Mouse (Mus musculus) heart, postnatal 0 days (tissue): ENCODE measurements at regions not wholly inside any gene's neighbourhood (a gene's known extent, or its start where the extent isn't known, plus 50 kb on each side); places are given as distances from the start of the nearest gene placed in this dataset.
"Not testable (repeated sequence)": the region's sequence is repeated elsewhere in the genome, so short reads cannot be mapped to it uniquely, and the experiment has no call there.

Source experiments
- ATAC-seq: fragments of 200-750 bp; cut with Nextera tagmentation; 2 replicates; pipeline ENCODE4 v1.8.0; 2017; ENCODE audit warnings: low read depth, moderate number of reproducible peaks, moderate library complexity; ENCODE audit not compliant: insufficient read depth
- DNase-seq: peaks from one replicate; pipeline ENCODE4 v3.0.0-alpha.2; 2016; ENCODE audit warnings: low spot score
- H3K27ac ChIP-seq: fragments of 300-500 bp; sonication (generic); 2 replicates; pipeline ENCODE4 v1.5.1; 2014; ENCODE audit warnings: low read depth, mild to moderate bottlenecking
- H3K27me3 ChIP-seq: fragments of 300-500 bp; sonication (generic); 2 replicates; pipeline ENCODE4 v1.6.1; 2014; ENCODE audit warnings: low read length, mixed read lengths; ENCODE audit not compliant: control insufficient read depth, insufficient read depth
- H3K36me3 ChIP-seq: fragments of 300-500 bp; sonication (generic); replicated peaks from 2 replicates; pipeline ENCODE4 v1.6.1; 2014; ENCODE audit warnings: low read length, mixed read lengths; ENCODE audit not compliant: control insufficient read depth, insufficient read depth
- H3K4me1 ChIP-seq: fragments of 300-500 bp; sonication (generic); 2 replicates; pipeline ENCODE4 v1.6.1; 2014; ENCODE audit warnings: antibody characterized with exemption; ENCODE audit not compliant: control insufficient read depth, insufficient read depth
- H3K4me2 ChIP-seq: fragments of 300-500 bp; sonication (generic); 2 replicates; pipeline ENCODE4 v1.6.1; 2014; ENCODE audit warnings: low read depth, mild to moderate bottlenecking, low read length, moderate library complexity
- H3K4me3 ChIP-seq: fragments of 300-500 bp; sonication (generic); 2 replicates; pipeline ENCODE4 v1.5.1; 2014; ENCODE audit warnings: low read depth, low read length
- H3K9ac ChIP-seq: fragments of 300-500 bp; sonication (generic); replicated peaks from 2 replicates; pipeline ENCODE4 v1.6.1; 2014; ENCODE audit warnings: low read depth, low read length, mixed read lengths
- H3K9me3 ChIP-seq: fragments of 300-500 bp; sonication (generic); replicated peaks from 2 replicates; pipeline ENCODE4 v1.6.1; 2016; ENCODE audit warnings: low read length; ENCODE audit not compliant: control insufficient read depth
- CTCF ChIP-seq: IDR thresholded peaks from 2 replicates; pipeline ENCODE4 v1.5.1; 2016; ENCODE audit warnings: antibody characterized with exemption, control low read depth, low read depth
- EP300 ChIP-seq: IDR thresholded peaks from 2 replicates; pipeline ENCODE4 v1.6.1; 2016; ENCODE audit warnings: antibody characterized with exemption, low read depth
- WGBS: fragments of 180-500 bp; shearing (Covaris S2); extraction: QIAGEN DNeasy Blood & Tissue Kit; methylation state at CpG from one replicate; pipeline ENCODE4 v1.1.7; 2014; 5-methylcytosine and 5-hydroxymethylcytosine counted together

DNA sequence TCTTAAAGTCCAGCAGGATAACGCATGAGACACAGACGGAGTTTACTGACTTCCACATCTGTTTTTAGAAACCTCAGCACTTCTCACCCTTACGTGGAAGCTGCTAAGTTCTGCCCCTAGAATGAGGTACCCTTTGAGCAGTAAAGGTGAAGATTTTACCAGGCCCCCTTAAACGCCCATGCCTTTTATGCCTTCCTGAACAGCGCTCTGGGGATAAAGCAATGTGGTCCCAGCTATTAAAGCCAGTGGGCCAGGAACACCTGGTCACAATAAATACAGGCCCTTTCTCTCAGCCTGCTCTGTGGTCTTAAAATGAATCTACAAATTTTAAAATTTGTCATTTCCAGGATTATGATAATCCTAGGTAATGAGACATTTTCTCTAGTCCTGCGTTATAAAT, 57.9 kb downstream of the Llph start:
- no peaks in the 10 kb centered on the region for H3K36me3 ChIP-seq
- no peaks in the 10 kb centered on the region for H3K9me3 ChIP-seq
- DNase-seq (no peak), ATAC-seq (no peak)
- WGBS, result 79% methylated on average over 6 of the region's 6 CpGs
- 0 out of 2 replicates have a peak, but pooled peaks cover 4% of the 10 kb centered on the region for H3K27me3 ChIP-seq
- H3K4me2 ChIP-seq, result no peak overlapping the region
- H3K27ac ChIP-seq, result no peak overlapping the region
- H3K9ac ChIP-seq, result no peak overlapping the region
- H3K4me3 ChIP-seq, result no peak overlapping the region
- TF ChIP-seq EP300 (no peak), CTCF (no peak)
- H3K4me1 ChIP-seq, result 0 out of 2 replicates have a peak, but pooled peaks cover 3% of the 10 kb centered on the region

DNA sequence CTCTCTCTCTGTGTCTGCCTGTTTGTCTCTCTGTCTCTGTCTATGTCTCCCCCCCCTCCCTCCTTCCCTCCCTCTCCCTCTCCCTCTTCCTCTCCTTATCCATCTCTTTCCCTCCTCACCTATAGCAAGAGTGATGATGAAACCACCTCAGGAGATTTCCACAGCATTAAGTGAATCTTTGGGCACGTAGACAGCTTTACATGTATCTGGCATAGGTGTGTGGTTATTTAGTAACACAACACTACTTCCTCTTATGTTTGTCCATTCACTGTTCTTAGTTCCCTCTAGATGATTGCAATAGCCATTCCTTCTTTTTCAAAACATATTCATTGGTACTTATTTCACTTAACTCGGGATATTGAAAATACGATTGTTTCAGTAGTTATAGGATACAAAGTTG, 65.0 kb downstream of the Llph start:
- 89% methylated on average over 3 of the region's 3 CpGs for WGBS
- no peak overlapping the region for H3K27ac ChIP-seq
- no peaks in the 10 kb centered on the region for H3K9me3 ChIP-seq
- 0 out of 2 replicates have a peak, but pooled peaks cover 3% of the 10 kb centered on the region for H3K4me1 ChIP-seq
- H3K27me3 ChIP-seq, result no peaks in the 10 kb centered on the region
- H3K4me3 ChIP-seq, result no peak overlapping the region
- no peaks in the 10 kb centered on the region for H3K36me3 ChIP-seq
- H3K9ac ChIP-seq, result no peak overlapping the region
- no peak overlapping the region for H3K4me2 ChIP-seq
- DNase-seq (no peak), ATAC-seq (no peak)
- TF ChIP-seq CTCF (no peak), EP300 (no peak)

DNA sequence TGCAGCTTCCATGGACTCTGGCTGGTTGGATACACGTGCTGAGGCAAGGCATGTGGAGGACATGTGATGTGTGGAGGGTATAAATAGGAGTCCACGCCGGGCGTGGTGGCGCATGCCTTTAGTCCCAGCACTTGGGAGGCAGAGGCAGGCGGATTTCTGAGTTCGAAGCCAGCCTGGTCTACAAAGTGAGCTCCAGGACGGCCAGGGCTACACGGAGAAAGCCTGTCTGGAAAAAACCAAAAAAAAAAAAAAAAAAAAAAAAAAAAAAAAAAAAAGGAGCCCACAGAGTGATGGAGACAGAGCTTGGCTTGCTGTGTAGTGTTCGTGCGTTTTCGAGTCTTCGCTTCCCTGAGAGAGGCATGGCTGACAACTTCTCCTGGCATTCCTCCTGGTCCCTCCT, 66.5 kb downstream of the Llph start:
- H3K27me3 ChIP-seq, DNase-seq, H3K4me3 ChIP-seq, H3K9me3 ChIP-seq, H3K4me1 ChIP-seq, H3K36me3 ChIP-seq, ATAC-seq, H3K9ac ChIP-seq, H3K27ac ChIP-seq, H3K4me2 ChIP-seq: not testable (repeated sequence)
- 87% methylated on average over 13 of the region's 13 CpGs for WGBS

DNA sequence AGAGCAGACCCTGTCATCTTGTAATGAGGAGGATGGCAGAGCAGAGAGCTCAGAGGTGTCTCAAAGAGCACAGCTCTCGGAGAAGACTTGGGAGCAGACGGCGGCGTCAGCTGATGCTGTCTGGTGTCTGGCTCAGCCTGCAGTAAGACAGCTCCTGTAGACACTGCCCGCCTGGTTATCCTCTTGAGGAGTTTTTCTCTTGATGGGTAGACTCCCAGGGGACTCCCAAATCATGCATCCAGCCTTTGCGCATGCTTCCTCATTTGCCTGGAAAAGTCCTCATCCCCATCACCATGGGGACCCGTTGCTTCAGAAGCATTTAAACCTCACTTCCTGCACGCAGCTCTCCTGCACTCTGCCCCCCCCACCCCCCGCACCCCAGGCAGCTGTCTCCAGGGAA, 67.6 kb downstream of the Llph start:
- WGBS, result 45% methylated on average over 9 of the region's 9 CpGs
- Histone ChIP-seq H3K36me3 (no peaks in the 10 kb centered on the region), H3K4me2 (no peak overlapping the region), H3K27me3 (no peaks in the 10 kb centered on the region), H3K9ac (no peak overlapping the region), H3K4me1 (0 out of 2 replicates have a peak, but pooled peaks cover under 1% of the 10 kb centered on the region), H3K9me3 (no peaks in the 10 kb centered on the region), H3K27ac (no peak overlapping the region), H3K4me3 (no peak overlapping the region)
- DNase-seq (no peak), ATAC-seq (no peak)
- no peak for TF ChIP-seq CTCF
- TF ChIP-seq EP300, result no peak

DNA sequence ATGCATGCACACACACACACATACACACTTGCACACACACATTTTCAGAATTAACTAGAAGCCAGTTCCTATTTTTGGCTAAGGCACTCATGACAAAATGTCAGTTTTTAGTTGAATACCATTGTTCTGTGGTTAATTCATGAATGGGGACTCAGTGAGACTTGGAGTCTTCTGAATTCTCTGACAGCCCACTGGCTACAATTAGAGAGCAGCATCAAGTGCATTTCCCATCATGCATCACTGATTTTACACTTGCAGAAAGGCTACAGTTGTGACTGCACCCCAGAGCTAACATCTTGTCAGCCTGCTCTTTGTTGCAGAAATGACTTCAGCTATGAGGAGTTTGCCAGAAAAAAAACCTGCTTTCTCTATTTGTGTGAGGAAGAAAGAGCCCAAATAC, 70.4 kb downstream of the Llph start:
- H3K36me3 ChIP-seq, result no peaks in the 10 kb centered on the region
- no peak overlapping the region for H3K9ac ChIP-seq
- ATAC-seq (no peak), DNase-seq (no peak)
- H3K9me3 ChIP-seq, result no peaks in the 10 kb centered on the region
- H3K4me3 ChIP-seq, result no peak overlapping the region
- no peak overlapping the region for H3K27ac ChIP-seq
- no peaks in the 10 kb centered on the region for H3K4me1 ChIP-seq
- H3K27me3 ChIP-seq, result no peaks in the 10 kb centered on the region
- H3K4me2 ChIP-seq, result no peak overlapping the region
- no peak for TF ChIP-seq EP300
- no peak for TF ChIP-seq CTCF

DNA sequence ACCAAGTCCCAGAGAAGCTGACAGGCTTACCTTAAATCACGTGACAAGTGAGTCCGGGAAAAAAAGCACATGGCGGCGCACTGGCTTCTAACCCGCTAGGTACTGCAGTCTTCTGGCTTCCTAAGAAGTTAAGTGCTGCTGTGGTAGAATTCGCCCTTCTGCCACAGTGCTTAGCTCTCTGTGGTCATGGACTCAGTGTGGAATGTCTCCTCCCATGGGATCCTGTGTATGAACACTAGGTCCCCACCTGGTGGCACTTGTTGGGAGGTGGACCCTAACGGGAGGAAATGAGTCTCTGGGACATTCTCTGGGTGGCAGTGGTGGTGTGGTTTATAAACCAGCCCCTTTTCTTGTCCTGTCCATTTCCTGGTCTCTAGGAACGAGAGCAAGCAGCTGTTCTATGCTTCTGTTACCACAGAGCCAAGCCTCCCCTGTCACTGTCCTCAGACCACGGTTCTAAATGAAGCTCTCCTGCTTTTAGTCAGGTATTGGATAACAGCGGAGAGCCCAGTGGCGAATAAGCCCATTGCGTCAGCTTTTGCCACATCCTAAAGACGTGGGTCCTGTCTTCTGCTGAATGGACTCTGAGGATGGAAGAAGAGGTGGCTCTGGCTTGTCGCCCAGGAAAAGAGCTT, 71.5 kb downstream of the Llph start:
- Histone ChIP-seq H3K36me3 (no peaks in the 10 kb centered on the region), H3K9me3 (no peaks in the 10 kb centered on the region), H3K4me3 (no peak overlapping the region), H3K9ac (no peak overlapping the region), H3K27ac (no peak overlapping the region), H3K27me3 (no peaks in the 10 kb centered on the region), H3K4me2 (no peak overlapping the region), H3K4me1 (no peaks in the 10 kb centered on the region)
- ATAC-seq (peak; percentile 33; the same call in 1 of the 2 replicates), DNase-seq (no peak)
- whole genome bisulfite sequencing, result 66% methylated on average over 14 of the region's 14 CpGs
- TF ChIP-seq EP300 (no peak), CTCF (peak; percentile 30; the same call in 1 of the 2 replicates)
